Mouse (Mus musculus) adrenal gland, postnatal 4 days (tissue): ENCODE measurements at regions not wholly inside any gene's neighbourhood (a gene's known extent, or its start where the extent isn't known, plus 50 kb on each side); places are given as distances from the start of the nearest gene placed in this dataset.

Experiments
- DNase-seq, 2 experiments: peaks; one replicate each; pipeline ENCODE4 v3.0.0; 2021 to 2022; ENCODE audit warnings: low spot score in 2 of 2, mixed read lengths in 2 of 2

GRCm38 (mm10) chr13:110769210-110769609 lies 374.4 kb downstream of the Plk2 start:
- DNase-seq = no peak

- DNase-seq = no peak
Observed at GRCm38 (mm10) chr13:110775251-110775650, 380.4 kb downstream of the Plk2 start.

DNA sequence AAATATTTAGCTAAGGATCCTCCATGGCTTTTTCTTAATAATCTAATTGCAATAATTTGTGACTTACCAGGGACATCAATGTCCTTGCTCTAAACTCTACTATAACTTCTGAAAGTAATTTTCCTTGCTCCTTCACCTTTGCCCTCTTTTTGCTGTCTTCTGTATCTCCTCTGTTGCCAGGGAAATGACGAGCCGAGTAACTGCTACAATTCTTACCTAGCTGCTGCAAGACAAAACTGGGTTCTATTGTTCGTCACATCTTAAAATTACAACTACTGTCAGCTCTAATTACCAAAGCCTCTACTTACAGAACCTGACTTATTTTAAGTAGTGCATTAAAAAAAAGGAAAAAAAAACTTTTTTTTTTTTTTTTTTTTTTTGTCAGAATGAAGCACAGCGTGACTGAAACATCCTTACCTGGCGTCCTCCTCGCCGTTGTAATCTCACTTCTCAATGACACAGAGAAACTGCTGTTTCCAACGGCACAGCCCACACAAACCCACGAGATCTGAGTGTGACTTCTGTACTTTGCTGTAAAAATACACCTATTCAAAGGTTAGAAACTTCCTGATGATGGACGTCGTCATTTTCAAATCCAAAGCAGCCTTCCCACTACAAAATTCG lies 389.4 kb downstream of the Plk2 start:
- DNase-seq = no peak

DNA sequence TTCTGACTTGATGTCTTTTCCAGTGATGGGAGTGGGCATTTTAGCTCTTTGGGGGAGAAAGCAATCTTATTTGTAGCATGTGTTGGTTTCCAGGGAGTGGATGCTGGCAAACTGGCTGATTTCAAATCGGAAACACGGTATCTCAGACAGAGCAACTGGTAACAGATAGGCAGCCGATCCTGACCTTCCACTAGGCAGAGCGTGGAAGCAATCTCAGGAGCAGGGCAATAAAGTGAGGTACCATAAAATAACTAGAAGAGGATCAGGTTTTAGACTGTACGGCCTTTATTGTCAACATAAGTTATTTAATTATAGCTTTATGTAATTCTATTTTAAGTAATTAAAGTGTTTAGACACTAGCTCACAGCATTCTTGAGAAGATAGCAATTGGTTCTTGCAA lies 390.0 kb downstream of the Plk2 start:
- DNase-seq = no peak

DNA sequence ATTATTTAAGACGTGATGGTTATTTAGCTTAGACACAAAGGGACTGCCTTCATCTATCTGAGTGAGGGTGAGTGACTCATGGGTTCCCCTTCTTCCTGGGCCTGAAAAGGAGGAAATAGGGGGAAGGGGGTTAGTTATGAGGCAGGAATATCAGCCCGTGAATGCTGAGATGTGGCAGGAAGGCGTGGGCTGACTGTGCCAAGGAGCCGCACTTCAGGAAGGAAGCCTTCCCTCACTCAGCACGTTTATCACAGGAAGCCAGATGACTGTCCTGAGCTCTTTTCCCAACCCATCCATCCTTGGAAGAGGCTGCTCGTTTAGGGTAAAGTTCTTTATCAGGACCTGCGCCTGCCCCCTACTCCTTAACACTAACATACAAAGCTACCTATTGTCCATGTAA lies 403.5 kb downstream of the Plk2 start:
- DNase-seq = no peak

DNA sequence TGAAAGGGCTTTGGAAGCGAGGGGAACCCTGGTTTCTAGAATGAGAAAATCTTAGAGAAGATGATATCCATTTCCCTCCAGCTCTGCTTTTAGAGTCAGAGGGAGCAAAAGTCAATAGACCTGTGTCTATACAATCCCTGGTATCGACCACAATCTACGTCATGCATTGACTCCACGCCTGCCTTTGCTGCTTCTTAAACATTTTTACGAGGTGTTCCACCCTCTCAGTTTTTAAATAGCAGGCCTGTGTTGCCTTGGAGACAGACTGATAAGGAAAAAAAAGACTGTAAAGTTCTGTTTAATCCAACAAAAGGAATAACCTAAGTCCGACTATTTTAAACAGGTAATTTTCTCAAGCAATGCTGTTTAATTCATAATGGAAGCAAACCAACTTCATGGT lies 408.0 kb downstream of the Plk2 start:
- no peak for DNase-seq

DNA sequence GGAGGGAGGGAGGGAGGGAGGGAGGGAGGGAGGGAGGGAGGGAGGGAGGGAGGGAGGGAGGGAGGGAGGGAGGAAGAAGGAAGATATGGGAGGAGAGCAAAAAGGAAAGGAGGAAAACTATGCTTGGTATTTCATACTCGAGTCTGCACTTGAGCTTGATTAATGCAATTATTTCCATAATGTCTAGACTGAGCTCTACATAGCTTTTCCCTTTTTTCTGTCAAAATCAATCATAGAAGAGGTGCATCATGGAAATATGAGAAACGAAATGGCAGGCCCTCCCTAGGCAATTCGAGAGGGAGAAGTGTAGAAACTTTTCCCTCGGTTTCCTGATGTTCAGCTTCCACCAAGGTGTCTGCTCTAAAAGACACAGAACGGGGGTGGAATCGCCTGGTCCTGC lies 417.6 kb downstream of the Plk2 start:
- DNase-seq = no peak

DNA sequence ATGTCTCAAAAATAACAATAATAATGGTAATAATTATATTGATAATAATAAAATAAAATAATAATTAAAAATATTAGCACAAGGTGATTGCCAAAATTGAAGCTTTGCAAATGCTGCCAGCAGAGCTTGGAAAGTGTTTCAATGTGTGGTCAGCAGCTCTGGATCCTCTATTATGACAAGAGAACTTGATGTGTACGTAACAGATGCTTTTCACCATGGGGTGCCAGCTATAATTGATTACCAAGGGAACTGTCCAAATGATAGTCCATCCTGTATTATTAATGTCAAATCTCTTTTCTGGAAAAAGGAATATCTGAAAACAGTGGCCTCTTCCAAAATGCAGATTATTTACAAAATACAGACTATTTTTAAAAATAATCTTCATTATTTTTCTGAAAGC lies 419.2 kb downstream of the Plk2 start:
- no peak for DNase-seq

- DNase-seq = no peak
Observed at GRCm38 (mm10) chr13:110819301-110819862, 424.5 kb downstream of the Plk2 start.

GRCm38 (mm10) chr13:110824878-110825277 lies 429.9 kb upstream of the Actbl2 start:
- DNase-seq = no peak

DNA sequence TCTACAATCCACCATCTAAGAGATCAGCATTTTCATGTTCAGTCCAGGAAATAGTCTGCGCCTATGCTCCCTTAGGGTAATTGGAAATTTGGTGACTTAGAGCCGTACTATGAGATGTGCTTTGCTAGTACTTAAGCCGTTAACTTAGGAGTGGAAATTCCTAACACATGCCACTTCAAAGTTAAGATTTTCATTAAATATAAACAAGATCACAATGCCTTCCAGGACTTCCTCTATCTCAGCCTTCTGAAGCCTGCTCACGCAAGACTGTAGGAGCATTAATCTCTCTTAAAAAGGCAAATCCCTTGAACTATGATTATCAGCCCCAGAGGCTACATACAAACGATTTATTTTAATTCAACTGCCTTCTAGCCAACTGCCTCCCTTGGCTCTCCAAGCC lies 422.4 kb upstream of the Actbl2 start:
- no peak for DNase-seq

DNA sequence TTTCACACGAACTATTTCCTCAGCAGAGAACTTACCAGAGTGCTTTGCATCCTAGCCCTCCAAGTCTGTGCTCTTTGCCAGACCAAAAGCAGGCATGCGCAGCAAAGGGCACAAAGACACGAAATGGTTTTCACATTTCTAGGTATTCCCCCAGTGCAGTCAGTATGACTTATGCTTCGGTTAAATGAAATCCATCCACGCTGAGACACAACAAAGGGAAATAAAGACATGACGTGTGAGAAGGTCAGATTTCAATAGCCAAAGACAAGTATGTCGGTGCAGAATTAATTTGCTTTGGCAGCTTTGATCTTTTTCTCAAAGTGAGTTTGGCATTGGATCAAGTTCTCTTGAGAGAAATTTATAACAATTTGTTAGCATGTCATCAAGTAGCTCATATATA lies 417.9 kb upstream of the Actbl2 start:
- DNase-seq = no peak

- no peak for DNase-seq
Observed at GRCm38 (mm10) chr13:110841949-110842348, 412.9 kb upstream of the Actbl2 start.

- DNase-seq = no peak
Observed at GRCm38 (mm10) chr13:110845695-110846094, 409.1 kb upstream of the Actbl2 start.

DNA sequence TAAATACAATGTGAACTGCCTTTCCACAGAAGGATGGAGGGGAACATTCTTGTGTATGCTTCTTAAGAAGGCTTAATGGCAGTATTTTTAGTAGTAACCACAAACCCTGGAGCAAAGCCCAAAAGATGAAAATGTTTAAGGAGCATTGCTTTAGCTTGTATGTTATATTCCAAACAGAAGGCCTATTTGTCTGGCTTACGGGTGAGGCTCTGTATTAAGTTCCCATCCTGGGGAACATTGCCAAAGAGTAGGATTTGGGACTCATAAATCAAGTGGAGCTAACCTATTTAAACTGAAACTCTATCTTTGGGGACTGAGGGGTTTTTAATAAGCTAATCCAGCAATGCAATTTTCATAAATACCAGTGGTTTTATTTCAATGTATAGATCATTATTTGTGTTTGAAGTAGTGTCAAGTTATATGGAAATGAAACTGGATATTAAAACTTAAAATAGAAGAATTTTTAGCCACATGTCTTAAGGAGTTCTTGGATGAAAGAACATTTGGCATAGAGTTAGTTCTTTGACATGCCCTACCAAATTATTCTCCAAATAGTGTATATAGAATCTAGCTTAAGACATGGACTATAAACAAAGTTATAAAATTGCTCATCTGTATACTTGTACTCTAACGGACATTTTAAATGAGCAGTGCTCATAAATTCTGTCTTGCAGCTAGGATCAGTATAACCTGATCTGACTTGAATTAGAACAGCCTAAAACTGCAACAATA lies 401.7 kb upstream of the Actbl2 start:
- DNase-seq = no peak

DNA sequence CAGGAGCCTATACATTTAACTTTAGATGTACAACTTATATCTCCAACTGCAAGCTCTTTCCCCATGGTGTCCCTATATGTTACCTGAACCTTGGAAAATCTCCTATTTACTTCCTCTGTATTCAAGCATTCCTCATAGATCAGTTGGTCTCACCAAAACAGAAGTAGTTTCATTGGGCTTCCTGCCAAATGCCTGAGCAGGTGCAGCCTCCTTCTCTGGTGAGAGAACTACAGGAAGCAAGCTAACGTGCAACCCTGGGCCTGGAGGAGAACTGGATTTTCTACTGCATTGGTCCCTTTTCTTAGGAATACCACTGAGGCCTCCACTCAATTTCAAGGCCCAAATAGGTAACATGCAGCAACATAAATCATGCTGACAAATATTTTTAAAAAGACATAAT lies 400.6 kb upstream of the Actbl2 start:
- no peak for DNase-seq

DNA sequence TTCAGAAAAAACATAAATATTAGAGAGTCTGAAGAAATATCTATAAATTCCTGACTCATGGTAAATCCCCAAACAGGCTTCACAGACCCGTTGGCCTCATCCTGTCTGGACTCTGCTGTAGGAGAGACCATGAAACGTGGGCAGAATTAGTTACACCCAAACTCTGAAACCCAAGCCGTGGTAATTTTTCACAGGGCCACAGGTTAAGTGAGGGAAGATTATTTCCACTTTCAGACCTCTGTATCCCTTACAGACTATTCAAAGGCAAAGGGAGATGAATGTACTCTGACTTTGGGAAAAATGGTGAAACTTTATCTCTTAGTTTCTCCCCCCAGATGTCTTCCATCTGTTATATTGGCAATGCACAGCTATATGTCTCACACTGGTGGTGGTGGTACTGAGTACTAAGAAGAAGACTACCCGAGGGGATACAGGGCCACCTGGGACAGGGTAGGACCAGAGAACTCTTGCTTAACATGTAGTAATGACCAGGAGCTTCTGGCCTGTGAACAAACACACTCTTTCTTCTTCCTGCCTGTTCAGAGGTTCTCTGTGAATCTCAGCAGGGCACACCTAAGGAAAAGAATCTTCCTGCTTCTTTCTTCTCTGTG lies 388.8 kb upstream of the Actbl2 start:
- DNase-seq = no peak

- DNase-seq = no peak
Observed at GRCm38 (mm10) chr13:110866713-110867112, 388.1 kb upstream of the Actbl2 start.

DNA sequence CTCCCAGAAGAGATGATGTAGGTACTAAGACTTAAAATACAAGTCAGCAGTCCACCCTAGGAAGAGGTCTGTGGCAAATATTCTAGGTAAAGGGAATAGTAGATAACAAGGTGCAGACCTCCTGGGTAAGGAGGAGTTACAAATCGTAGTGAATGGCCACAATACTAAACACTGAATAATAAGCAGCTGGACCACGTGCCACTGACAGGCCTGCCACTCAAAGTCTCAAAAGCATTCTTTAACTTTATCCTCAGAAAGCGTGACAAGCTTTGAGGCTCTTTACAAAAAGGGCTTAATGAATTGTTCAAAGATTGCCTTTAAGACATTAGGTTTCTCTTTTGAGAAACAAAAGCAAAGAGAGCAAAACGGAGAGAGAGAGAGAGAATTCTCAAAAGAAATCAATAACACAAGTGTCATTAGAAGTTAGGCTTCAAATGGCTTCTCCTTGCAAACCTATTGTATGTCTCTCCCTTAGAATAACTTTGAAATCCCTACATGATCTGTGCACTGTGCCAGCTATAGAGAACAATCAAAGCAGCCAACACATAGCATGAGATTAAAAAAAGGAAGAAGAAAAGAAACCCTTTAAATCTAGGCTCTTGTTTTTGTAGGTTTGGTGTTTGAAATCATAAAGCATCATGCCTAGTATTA lies 383.6 kb upstream of the Actbl2 start:
- no peak for DNase-seq

- no peak for DNase-seq
Observed at GRCm38 (mm10) chr13:110871776-110872135, 383.1 kb upstream of the Actbl2 start.

DNA sequence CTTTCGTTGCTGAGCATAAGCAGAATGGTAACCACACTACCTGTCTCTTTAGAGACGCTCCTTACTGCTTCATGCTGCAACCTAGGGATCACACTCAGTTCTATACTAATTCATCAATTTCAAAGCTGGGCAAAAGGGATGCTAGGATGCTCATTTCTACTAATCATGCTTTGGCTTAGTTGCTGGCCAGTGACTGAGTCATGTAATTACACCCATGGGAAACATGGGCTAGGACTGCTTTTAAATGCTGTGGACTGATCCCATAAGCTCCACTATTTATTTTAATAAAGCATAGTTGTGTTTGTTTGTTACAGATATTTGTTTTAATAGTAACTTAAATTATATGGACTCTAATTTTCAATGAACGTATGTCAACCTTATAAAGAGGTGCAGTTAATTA lies 373.2 kb upstream of the Actbl2 start:
- DNase-seq = no peak

- DNase-seq = no peak
Observed at GRCm38 (mm10) chr13:110882173-110882572, 372.6 kb upstream of the Actbl2 start.
